Mouse (Mus musculus): ENCODE measurements around the gene Ckmt2. TPM values are rescaled to one million over a fixed set of nuclear protein-coding genes. Genes with fewer than 3 reads are reported as not detected.

Ckmt2 gene
- 100 to 1,000 TPM in 1 of 2 experiments, 1 to 10 TPM in 1; 8.6 to 132 TPM for total RNA-seq (2021)
- long read RNA-seq, experiment 1, transcript Ckmt2-201 (10 exons, 1,486 nt) = major isoform, 8 of 10 reads
- long read RNA-seq, experiment 1, partial matches to known transcripts = 2 of 10 reads
- long read RNA-seq, experiment 1, other reads (novel, unspliced or antisense) = 0 of 10 reads
- long read RNA-seq, experiment 2, transcript Ckmt2-201 (10 exons, 1,486 nt) = major isoform, 8 of 9 reads
- long read RNA-seq, experiment 2, partial matches to known transcripts = 1 of 9 reads
- long read RNA-seq, experiment 2, other reads (novel, unspliced or antisense) = 0 of 9 reads

GRCm38 (mm10) chr13:91876741-91877349, at the start of gene Ckmt2:
Ckmt2 (minus strand) TSS chr13:91876885.
- DNase-seq = no peak

DNA sequence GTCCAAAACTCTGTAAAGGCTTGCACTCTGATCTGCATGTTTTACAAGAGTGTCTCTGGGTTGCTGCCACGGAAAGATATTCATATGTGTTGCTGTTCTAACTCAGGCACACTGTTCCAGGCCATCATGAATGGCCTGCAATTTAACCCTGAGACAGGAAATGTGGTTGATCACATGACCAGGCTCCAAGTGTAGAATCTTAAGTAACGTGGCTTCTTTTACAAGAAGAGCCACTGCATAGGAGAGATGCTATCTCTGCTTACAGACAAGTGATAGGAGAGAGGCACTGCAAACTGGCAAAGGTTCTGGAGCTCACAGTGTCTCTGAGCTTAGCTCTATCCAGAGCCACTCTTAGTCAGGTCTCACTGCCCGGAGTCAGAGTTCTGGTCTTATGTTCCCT, 44.3 kb upstream of the Ckmt2 start:
- no peak for DNase-seq

- peak; percentile 43 for DNase-seq
Measured at GRCm38 (mm10) chr13:91918764-91919163, 42.1 kb upstream of the Ckmt2 start.

DNA sequence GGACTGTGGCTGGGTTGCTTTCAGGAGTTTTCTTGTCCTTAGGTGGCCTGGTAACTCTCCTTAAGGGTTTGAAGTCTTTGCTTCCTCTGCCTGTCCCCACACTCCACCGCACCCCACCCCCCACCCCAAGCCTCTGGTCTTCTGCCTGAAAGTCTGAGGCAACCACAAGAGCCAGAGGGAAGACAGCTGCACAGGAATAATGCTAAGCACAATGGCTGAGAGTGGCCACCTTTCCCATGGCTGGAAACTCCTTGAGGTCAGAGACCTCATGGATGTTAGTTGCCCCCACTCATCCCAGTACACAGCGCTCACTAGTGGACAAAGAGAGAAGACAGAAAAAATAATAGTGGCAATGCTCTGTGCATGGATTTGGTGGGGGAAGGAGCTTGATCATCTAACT, 41.1 kb upstream of the Ckmt2 start:
- no peak for DNase-seq

DNA sequence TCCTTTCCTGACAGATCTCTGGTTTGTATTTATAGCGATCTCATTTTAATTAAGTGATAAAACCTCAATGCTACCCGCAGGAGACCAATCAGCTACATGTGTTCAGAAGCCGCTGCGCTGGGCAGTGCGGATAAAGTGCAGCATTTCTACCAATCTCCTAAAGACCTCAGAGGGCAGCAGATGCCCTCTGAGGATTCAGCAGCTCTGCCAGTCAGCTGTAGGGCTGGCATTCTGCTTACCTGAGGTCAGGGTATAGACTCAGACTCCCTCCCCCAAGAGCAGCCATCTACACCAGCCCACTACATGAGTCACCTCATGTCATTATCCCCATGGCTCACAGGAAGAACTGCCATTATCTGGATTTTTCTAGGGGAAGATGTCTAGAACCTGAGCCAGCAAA, 39.6 kb upstream of the Ckmt2 start:
- no peak for DNase-seq

- peak; percentile 21 for DNase-seq
Measured at GRCm38 (mm10) chr13:91915582-91916239, 39.0 kb upstream of the Ckmt2 start.

GRCm38 (mm10) chr13:91915192-91915581, 38.5 kb upstream of the Ckmt2 start:
- DNase-seq = no peak

- DNase-seq = no peak
Measured at GRCm38 (mm10) chr13:91911652-91912051, 35.0 kb upstream of the Ckmt2 start.

GRCm38 (mm10) chr13:91911211-91911610, 34.5 kb upstream of the Ckmt2 start:
- DNase-seq = no peak

- DNase-seq = peak; percentile 88
Measured at GRCm38 (mm10) chr13:91908202-91908980, 31.7 kb upstream of the Ckmt2 start.

DNA sequence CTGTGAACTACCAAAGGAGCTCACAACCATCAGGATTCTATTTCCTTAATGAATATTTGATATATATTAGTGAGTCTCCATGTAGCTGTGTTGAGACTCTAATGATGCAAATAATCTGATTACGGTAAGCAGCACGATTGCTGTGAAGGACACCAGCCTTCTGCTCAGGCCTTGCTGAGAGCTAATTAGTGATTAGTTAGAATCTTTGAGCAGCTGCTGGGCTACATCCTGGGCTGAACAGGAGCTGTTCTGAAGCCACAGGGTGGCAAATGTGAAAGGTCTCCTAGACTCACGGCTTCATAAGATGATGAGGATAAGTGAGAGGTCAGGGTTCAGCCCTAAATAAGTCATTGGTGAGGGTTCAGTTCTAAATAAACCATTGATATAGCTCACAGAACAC, 29.7 kb upstream of the Ckmt2 start:
- no peak for DNase-seq

GRCm38 (mm10) chr13:91896476-91896875, 19.8 kb upstream of the Ckmt2 start:
- no peak for DNase-seq

DNA sequence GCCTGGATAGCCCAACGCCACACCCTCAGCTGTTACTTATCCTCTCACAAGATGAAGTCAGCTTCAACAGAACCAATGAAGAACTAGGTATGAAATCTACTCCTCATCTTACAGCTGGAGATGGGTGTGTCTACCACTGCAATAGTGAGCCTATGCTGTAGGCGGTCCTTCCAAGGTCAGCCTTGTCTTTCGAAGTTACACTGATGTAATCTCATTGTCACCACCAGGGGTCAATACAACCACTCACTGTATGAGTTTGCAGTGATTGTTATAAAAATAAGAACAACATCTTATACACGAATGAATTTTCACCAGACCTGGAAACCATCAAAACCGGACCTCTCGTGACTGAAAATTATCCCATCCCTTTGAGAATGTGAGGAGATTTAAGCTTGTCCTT, 16.4 kb upstream of the Ckmt2 start:
- peak; percentile 48 for DNase-seq

DNA sequence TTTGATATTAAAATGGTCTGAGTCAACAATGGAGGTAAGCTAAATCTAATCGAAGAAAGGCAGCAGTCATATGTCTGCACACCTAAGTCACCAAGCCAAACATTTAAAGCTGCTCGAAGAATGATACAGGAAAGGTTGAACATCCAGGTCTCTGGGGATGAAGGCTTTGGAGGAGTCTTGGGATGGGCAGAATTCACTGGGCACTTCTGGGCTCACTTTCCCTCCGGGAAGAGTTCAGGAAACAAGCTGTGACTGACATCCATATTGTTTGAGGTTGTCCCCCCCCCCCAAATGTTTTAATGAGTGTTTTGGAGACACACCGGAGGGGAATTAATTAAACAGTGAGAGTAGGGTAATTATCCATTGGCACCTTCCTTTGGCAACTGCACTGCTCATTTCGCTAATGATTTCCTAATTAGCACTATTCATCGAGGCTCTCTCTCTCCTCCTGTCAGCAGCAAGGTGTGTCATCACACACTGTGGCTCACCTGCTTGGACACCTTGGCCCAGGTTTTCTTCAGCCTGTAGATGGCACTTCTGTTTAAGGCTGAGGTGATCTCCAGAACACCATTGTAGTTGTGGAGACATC, 13.4 kb upstream of the Ckmt2 start:
- DNase-seq = no peak

GRCm38 (mm10) chr13:91884714-91885386, 8.2 kb upstream of the Ckmt2 start:
- DNase-seq = no peak

- DNase-seq = peak; percentile 61
Measured at GRCm38 (mm10) chr13:91881837-91882480, 5.3 kb upstream of the Ckmt2 start.

DNA sequence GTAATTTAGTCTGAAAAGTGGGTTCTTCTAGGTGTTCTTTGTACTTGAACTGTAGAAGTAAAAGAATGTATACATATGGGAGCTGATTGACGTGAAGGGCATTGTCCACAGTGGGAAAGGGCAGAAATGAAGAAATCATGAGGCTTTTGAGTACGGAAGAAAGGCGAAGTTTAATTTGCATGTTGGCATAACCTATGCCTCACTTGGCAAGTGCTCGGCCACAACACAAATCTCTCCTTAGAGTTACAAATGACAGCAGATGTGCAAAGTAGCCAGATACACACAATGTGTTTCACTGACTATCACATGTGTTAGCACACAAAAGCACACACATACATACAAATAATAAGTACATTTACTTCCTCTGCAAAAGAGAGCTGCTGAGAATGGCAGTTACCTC, 3.6 kb upstream of the Ckmt2 start:
- no peak for DNase-seq

GRCm38 (mm10) chr13:91877996-91878395, 1.3 kb upstream of the Ckmt2 start:
- DNase-seq = no peak

- DNase-seq = no peak
Measured at GRCm38 (mm10) chr13:91877350-91877749, 665 bp upstream of the Ckmt2 start.

- no peak for DNase-seq
Measured at GRCm38 (mm10) chr13:91875581-91875980, 1.1 kb downstream of the Ckmt2 start.

- DNase-seq = no peak
Measured at GRCm38 (mm10) chr13:91874565-91874964, 2.1 kb downstream of the Ckmt2 start.

Measured in adrenal gland, postnatal 10 days (tissue).